Mouse (Mus musculus): Measurements from ENCODE around the gene Fbxl4.

DNA sequence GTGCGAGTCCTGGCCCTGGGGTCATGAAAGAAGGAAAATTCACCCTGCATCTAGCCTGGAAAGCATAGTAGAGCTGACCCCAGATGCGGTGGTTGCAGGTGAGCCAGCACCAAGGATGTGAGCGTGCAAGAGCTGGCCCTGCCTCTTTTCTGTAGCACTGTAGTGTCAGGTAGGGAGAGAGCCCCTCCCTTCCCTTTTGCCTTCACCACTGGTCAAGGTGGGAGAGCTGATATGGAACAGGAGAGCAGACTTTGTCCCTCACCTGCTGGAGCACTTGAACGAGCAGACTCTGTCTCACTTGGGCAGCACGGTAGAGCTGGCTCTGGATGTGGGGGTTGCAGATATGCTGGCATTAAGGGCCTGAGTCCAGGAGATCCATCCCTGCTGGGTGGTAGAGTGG lies 39.7 kb downstream of the Fbxl4 start:
- TF ChIP-seq TAL1 (IDR thresholded peaks at IDR 0.05; ENCODE audit: low read length) (no peak), GATA1 (IDR thresholded peaks at IDR 0.05; ENCODE audit: low read length) (no peak)

All from erythroblast, embryonic 14.5 days (primary cell).